Mouse (Mus musculus) ES-Bruce4 (cell line): Measurements from ENCODE around the gene Tbc1d32.

Experiments used
- CTCF ChIP-seq: IDR thresholded peaks from one replicate; pipeline ENCODE4 v1.8.1; 2011; ENCODE audit warnings: low read depth, low read length
- EP300 ChIP-seq: IDR thresholded peaks from 2 replicates; pipeline ENCODE4 v1.6.1; 2011; ENCODE audit warnings: low read depth, low read length; ENCODE audit not compliant: insufficient read depth
- POLR2A ChIP-seq: IDR thresholded peaks from one replicate; pipeline ENCODE4 v1.8.1; 2011; ENCODE audit warnings: low read length; ENCODE audit not compliant: insufficient read depth

- TF ChIP-seq CTCF (no peak), EP300 (no peak), POLR2A (no peak)
These were observed 133.9 kb downstream of the Tbc1d32 start for GRCm38 (mm10) chr10:56094586-56094985.
